Mouse (Mus musculus) heart, embryonic 11.5 days (tissue): ENCODE measurements around the gene Selenoo. TPM values are rescaled to one million over a fixed set of nuclear protein-coding genes. Genes with fewer than 3 reads are reported as not detected.

Experiments used
- ATAC-seq: fragments of 200-750 bp; cut with Nextera tagmentation; replicated peaks from 2 replicates; pipeline ENCODE4 v1.8.0; 2017; ENCODE audit warnings: moderate library complexity; ENCODE audit not compliant: insufficient number of reproducible peaks, low FRiP score, low TSS enrichment
- H3K27ac ChIP-seq: fragments of 300-500 bp; sonication (generic); 2 replicates; pipeline ENCODE4 v1.5.1; 2014; ENCODE audit warnings: mild to moderate bottlenecking, low read depth, low read length
- H3K27me3 ChIP-seq: fragments of 300-500 bp; sonication (generic); 2 replicates; pipeline ENCODE4 v1.6.1; 2014; ENCODE audit warnings: mild to moderate bottlenecking, low read length, mixed read lengths; ENCODE audit not compliant: control insufficient read depth, insufficient read depth
- H3K36me3 ChIP-seq: fragments of 300-500 bp; sonication (generic); 2 replicates; pipeline ENCODE4 v1.6.1; 2014; ENCODE audit warnings: mild to moderate bottlenecking, low read length, moderate library complexity, mixed read lengths; ENCODE audit not compliant: control insufficient read depth, insufficient read depth
- H3K4me1 ChIP-seq: fragments of 300-500 bp; sonication (generic); 2 replicates; pipeline ENCODE4 v1.6.1; 2014; ENCODE audit warnings: low read length; ENCODE audit not compliant: control insufficient read depth, insufficient read depth
- H3K4me2 ChIP-seq: fragments of 300-500 bp; sonication (generic); 2 replicates; pipeline ENCODE4 v1.6.1; 2014; ENCODE audit warnings: mild to moderate bottlenecking, moderate library complexity
- H3K4me3 ChIP-seq: fragments of 300-500 bp; sonication (generic); 2 replicates; pipeline ENCODE4 v1.5.1; 2014; ENCODE audit warnings: low read depth, low read length
- H3K9ac ChIP-seq: fragments of 300-500 bp; sonication (generic); 2 replicates; pipeline ENCODE4 v1.6.1; 2014; ENCODE audit warnings: mild to moderate bottlenecking, low read depth, low read length, moderate library complexity
- H3K9me3 ChIP-seq: fragments of 300-500 bp; sonication (generic); replicated peaks from 2 replicates; pipeline ENCODE4 v1.6.1; 2016; ENCODE audit warnings: low read length; ENCODE audit not compliant: control insufficient read depth
- WGBS: fragments of 180-500 bp; shearing (Covaris S2); extraction: QIAGEN DNeasy Blood & Tissue Kit; methylation state at CpG from one replicate; pipeline ENCODE4 v1.1.7; 2014; ENCODE audit not compliant: insufficient replicate concordance; 5-methylcytosine and 5-hydroxymethylcytosine counted together
- polyA plus RNA-seq: library from polyadenylated mRNA; unstranded; fragments of >200 nt; fragmentation: Nextera tagmentation; extraction: Ambion mirVana; gene quantifications from 2 replicates; pipeline ENCODE4 v1.2.1, GENCODE M21; 2014

Selenoo gene
- polyA plus RNA-seq, 1 experiment from 2014 or later: 9.5 TPM

DNA sequence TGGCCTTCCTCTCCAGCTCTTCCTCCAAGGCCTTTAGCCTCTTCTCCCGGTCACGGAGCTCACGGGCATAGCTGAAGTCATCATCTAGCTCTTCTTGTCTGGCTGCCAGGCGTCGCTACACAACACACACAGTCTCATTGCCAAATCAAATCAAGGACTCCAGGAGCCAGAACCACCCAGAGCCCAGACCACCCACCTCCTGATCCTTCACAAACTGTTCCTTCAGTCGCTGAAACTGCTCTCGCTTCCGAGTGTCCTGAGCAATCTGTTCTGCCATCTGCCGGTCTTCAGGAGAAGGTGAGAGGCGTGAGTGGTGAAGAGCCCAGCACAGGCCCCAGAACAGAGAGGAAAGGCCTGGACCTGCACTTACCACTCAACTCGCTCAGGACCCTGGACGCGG, 17.2 kb downstream of the Selenoo start:
- Histone ChIP-seq H3K9me3 (no peaks in the 10 kb centered on the region), H3K9ac (no peak overlapping the region), H3K4me1 (no peaks in the 10 kb centered on the region), H3K27ac (no peak overlapping the region), H3K4me2 (no peak overlapping the region), H3K36me3 (peaks cover 46% of the 10 kb centered on the region), H3K27me3 (no peaks in the 10 kb centered on the region), H3K4me3 (no peak overlapping the region)
- ATAC-seq: no peak
- 89% methylated on average over 13 of the region's 13 CpGs for WGBS

- Histone ChIP-seq H3K27ac (no peak overlapping the region), H3K9ac (no peak overlapping the region), H3K4me1 (no peaks in the 10 kb centered on the region), H3K36me3 (peaks cover 42% of the 10 kb centered on the region), H3K4me2 (no peak overlapping the region), H3K27me3 (no peaks in the 10 kb centered on the region), H3K9me3 (no peaks in the 10 kb centered on the region), H3K4me3 (no peak overlapping the region)
- ATAC-seq: no peak
- 100% methylated on average over 1 of the region's 1 CpGs for WGBS
Observed at GRCm38 (mm10) chr15:89106976-89107375, 18.1 kb downstream of the Selenoo start.

- Histone ChIP-seq H3K36me3 (peaks cover 26% of the 10 kb centered on the region), H3K4me2 (no peak overlapping the region), H3K9ac (no peak overlapping the region), H3K9me3 (no peaks in the 10 kb centered on the region), H3K4me3 (no peak overlapping the region), H3K27ac (no peak overlapping the region), H3K27me3 (no peaks in the 10 kb centered on the region), H3K4me1 (no peaks in the 10 kb centered on the region)
- 78% methylated on average over 9 of the region's 9 CpGs for WGBS
- no peak for ATAC-seq
Observed at GRCm38 (mm10) chr15:89110147-89110546, 21.3 kb downstream of the Selenoo start.

GRCm38 (mm10) chr15:89118007-89118406, 29.1 kb downstream of the Selenoo start:
- Histone ChIP-seq H3K36me3 (peaks cover 13% of the 10 kb centered on the region), H3K27me3 (no peaks in the 10 kb centered on the region), H3K9me3 (no peaks in the 10 kb centered on the region), H3K4me3 (no peak overlapping the region), H3K4me2 (no peak overlapping the region), H3K4me1 (peaks cover 20% of the 10 kb centered on the region), H3K9ac (no peak overlapping the region), H3K27ac (no peak overlapping the region)
- ATAC-seq: no peak

- Histone ChIP-seq H3K36me3 (0 out of 2 replicates have a peak, but pooled peaks cover 2% of the 10 kb centered on the region), H3K27ac (peak within 1 kb of the TSS; percentile 73), H3K4me3 (peak within 1 kb of the TSS; percentile 95), H3K4me2 (peak within 1 kb of the TSS; percentile 71), H3K4me1 (peaks cover 28% of the 10 kb centered on the region), H3K9ac (peak within 1 kb of the TSS; percentile 90), H3K9me3 (no peaks in the 10 kb centered on the region), H3K27me3 (no peaks in the 10 kb centered on the region)
- under 1% methylated on average over 47 of the region's 47 CpGs for WGBS
- peak; percentile 78 for ATAC-seq
Observed at GRCm38 (mm10) chr15:89122649-89123366, 33.9 kb downstream of the Selenoo start, which contains the start of gene Tubgcp6. TSS of gene Tubgcp6 (minus strand) at chr15:89123112.

DNA sequence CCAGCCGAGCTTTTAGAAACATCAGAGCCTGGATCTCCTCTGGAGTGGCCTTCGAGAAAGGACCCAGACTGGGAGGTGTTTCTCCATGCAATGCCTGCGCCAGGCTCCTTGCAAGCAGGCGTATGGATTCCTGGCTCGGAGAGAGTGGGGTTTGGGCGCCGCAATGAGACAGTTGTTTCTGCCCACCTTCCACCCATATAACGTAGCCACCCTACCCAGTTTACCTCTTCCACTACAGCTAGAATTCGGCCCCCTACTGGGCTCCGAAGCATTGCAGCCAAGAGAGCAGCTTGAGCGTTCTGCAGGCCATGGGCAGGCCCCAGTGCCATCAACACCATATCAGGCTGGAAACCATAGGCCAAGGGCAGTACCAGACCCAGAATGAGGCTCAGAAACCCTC, 34.7 kb downstream of the Selenoo start:
- H3K36me3 ChIP-seq: 0 out of 2 replicates have a peak, but pooled peaks cover 2% of the 10 kb centered on the region
- WGBS: 33% methylated on average over 11 of the region's 11 CpGs
- no peak for ATAC-seq
- peak overlapping the region; percentile 73 for H3K27ac ChIP-seq
- H3K4me3 ChIP-seq: peak overlapping the region; percentile 95
- peak overlapping the region; percentile 71 for H3K4me2 ChIP-seq
- H3K4me1 ChIP-seq: peaks cover 31% of the 10 kb centered on the region
- H3K27me3 ChIP-seq: no peaks in the 10 kb centered on the region
- no peaks in the 10 kb centered on the region for H3K9me3 ChIP-seq
- H3K9ac ChIP-seq: peak overlapping the region; percentile 90

DNA sequence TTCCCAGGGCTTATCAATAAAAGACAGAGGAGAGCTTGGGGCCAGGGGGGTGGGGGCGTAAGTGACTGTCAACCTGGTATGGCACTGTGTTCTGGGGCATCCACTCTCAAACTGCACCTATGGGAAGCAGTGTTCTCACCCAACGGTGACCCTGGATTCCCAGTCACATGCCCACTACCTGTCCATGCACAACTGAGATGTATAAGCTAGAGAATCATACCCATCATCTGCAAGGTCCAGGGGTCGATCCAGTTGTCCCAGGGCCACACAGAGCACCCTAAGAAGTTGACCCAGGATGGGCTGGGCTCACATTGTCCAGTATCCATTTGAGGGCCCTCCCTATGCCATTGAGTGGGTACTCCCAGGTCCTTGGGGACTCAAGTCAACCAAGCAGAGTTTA, 35.4 kb downstream of the Selenoo start:
- WGBS: 90% methylated on average over 3 of the region's 3 CpGs
- H3K4me2 ChIP-seq: no peak overlapping the region

DNA sequence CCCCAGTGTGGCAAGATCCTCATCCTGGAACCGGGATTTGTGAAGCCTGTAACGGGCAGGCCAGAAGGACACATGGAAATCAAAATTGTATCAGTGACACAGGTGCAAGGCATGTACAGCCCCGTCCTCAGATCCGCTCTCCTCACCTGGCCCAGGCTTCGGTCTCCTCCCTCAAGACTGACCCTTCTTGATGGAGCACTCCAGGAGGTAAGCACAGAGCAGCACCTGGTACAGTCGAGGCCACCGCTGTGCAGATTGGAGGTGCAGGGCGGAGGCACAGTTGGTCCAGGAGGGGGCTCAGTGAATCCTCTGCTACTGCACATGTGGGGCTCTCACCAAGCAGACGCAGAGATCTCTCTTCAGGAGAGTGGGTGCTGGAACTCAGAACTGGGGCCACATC, 36.5 kb downstream of the Selenoo start:
- no peak for ATAC-seq
- no peaks in the 10 kb centered on the region for H3K27me3 ChIP-seq
- no peak overlapping the region for H3K4me3 ChIP-seq
- peaks cover 2% of the 10 kb centered on the region; the same call in 1 of the 2 replicates for H3K36me3 ChIP-seq
- H3K27ac ChIP-seq: no peak overlapping the region
- H3K4me1 ChIP-seq: peaks cover 30% of the 10 kb centered on the region
- 86% methylated on average over 9 of the region's 9 CpGs for WGBS
- H3K9ac ChIP-seq: no peak overlapping the region
- no peak overlapping the region for H3K4me2 ChIP-seq
- H3K9me3 ChIP-seq: no peaks in the 10 kb centered on the region

More for the DNA sequence above, 35.4 kb downstream of the Selenoo start:
- H3K4me1 ChIP-seq: peaks cover 34% of the 10 kb centered on the region
- 0 out of 2 replicates have a peak, but pooled peaks cover 2% of the 10 kb centered on the region for H3K36me3 ChIP-seq
- no peaks in the 10 kb centered on the region for H3K9me3 ChIP-seq
- ATAC-seq: no peak
- no peak overlapping the region for H3K4me3 ChIP-seq
- H3K27me3 ChIP-seq: no peaks in the 10 kb centered on the region
- H3K27ac ChIP-seq: no peak overlapping the region
- no peak overlapping the region for H3K9ac ChIP-seq

DNA sequence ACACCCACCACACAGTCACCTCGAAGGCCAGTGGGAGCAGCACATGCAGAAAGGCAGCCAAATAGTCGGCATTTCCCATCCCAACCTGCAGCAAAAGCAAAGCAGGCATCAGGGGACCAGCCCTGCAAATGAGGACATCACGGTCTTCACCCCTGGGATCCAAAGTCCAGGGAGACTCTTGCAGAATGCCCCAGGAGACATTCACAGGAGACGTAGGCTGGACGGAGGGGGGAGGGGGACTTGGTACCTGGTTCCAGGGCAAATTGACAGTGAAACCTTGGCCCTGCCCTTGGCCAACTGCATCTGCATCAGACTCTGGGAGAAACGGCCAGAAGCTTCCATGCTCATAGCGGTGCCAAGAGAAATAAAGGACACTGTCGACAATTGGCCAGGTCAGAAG, 37.7 kb downstream of the Selenoo start:
- no peak overlapping the region for H3K4me2 ChIP-seq
- H3K27me3 ChIP-seq: no peaks in the 10 kb centered on the region
- no peak for ATAC-seq
- H3K27ac ChIP-seq: no peak overlapping the region
- peaks cover 2% of the 10 kb centered on the region; the same call in 1 of the 2 replicates for H3K36me3 ChIP-seq
- no peak overlapping the region for H3K9ac ChIP-seq
- H3K9me3 ChIP-seq: no peaks in the 10 kb centered on the region
- H3K4me1 ChIP-seq: peaks cover 21% of the 10 kb centered on the region
- WGBS: 88% methylated on average over 8 of the region's 8 CpGs
- H3K4me3 ChIP-seq: no peak overlapping the region
